Mouse (Mus musculus): ENCODE data around the gene Zfp711. TPM values are rescaled to one million over a fixed set of nuclear protein-coding genes. Genes with fewer than 3 reads are reported as not detected.

Gene Zfp711
- under 1 TPM; 0.08 to 0.28 TPM for polyA plus RNA-seq (2017; shearing (Covaris generic))

DNA sequence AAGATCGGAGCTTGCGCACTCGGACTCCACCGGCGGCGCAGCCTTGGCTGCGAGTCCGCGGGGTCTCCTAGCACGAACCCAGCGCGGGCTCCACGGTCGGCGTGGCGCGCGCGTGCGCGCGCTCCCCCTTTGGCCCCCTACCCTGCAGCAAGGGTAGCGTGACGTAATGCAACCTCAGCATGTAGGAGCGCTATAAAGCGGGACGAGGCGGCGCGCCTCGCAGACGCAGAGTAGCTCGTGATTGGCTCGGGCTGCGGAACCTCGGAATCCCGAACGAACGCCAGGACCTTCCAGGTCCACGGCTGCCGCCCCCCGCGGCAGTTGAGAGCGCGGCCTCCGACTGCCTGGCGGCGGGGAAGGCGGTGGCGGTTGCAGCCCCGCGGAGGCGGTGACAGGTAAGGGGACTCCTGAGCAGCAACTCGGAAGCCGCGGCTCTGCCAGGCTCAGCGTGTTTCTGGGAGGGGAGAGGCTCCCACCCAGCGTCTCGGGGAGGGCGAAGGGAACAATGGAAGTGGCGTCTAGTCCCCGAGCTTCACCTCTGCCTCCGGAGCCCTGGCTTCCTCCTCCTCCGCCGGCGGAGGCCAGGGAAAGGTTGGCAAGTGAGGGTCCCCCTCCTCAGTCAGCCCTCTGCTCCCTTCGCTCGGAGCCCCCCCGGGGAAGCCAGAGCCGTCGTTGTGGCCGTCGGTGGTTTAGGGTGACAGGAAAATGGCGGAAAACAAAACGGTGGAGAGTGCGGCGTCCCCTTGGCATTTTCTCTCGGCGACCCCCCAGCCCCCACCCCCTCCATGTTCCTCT, at the start of gene Zfp711:
TSS of gene Zfp711 (plus strand) at position 16 of the 795 bp plus-strand sequence.

Other genes starting within 250 kb of the Zfp711 start
- gene Satl1, start 193.7 kb upstream of the Zfp711 start, polyA plus RNA-seq (2017; shearing (Covaris generic)): not detected
- not detected for gene 2010106E10Rik, start 105.3 kb upstream of the Zfp711 start, polyA plus RNA-seq (2017; shearing (Covaris generic))
- gene Pof1b, start 98.1 kb downstream of the Zfp711 start, polyA plus RNA-seq (2017; shearing (Covaris generic)): not detected